Mouse (Mus musculus) erythroblast, embryonic 14.5 days (primary cell): ENCODE data around the gene Thpo. TPM values are rescaled to one million over a fixed set of nuclear protein-coding genes. Genes with fewer than 3 reads are reported as not detected.

ENCODE experiments used
- H3K27me3 ChIP-seq: 2 replicates; pipeline ENCODE4 v1.6.1; 2012; ENCODE audit warnings: inconsistent platforms; ENCODE audit not compliant: control insufficient read depth
- H3K36me3 ChIP-seq: 2 replicates; pipeline ENCODE4 v1.6.1; 2012; ENCODE audit warnings: mild to moderate bottlenecking, inconsistent platforms; ENCODE audit not compliant: control insufficient read depth
- H3K4me1 ChIP-seq: 2 replicates; pipeline ENCODE4 v1.6.1; 2012; ENCODE audit warnings: inconsistent platforms; ENCODE audit not compliant: control insufficient read depth
- H3K4me3 ChIP-seq: replicated peaks from 2 replicates; pipeline ENCODE3; 2012; ENCODE audit warnings: moderate library complexity, mild to moderate bottlenecking, inconsistent platforms
- H3K9me3 ChIP-seq: 2 replicates; pipeline ENCODE4 v1.6.1; 2012; ENCODE audit warnings: low read length, inconsistent platforms, mixed read lengths; ENCODE audit not compliant: control insufficient read depth
- GATA1 ChIP-seq: IDR thresholded peaks from 2 replicates; pipeline ENCODE4 v1.6.1; 2012; ENCODE audit warnings: low read length, inconsistent platforms, mixed read lengths
- TAL1 ChIP-seq: IDR thresholded peaks from 3 replicates; pipeline ENCODE4 v1.6.1; 2012; ENCODE audit warnings: low read length, inconsistent platforms, mixed read lengths
- polyA plus RNA-seq: library from polyadenylated mRNA; stranded (reverse); fragments of >175 nt; gene quantifications from 2 replicates; pipeline ENCODE4 v1.2.3, GENCODE M21; 2012

Thpo gene
- polyA plus RNA-seq, 1 experiment: not detected

DNA sequence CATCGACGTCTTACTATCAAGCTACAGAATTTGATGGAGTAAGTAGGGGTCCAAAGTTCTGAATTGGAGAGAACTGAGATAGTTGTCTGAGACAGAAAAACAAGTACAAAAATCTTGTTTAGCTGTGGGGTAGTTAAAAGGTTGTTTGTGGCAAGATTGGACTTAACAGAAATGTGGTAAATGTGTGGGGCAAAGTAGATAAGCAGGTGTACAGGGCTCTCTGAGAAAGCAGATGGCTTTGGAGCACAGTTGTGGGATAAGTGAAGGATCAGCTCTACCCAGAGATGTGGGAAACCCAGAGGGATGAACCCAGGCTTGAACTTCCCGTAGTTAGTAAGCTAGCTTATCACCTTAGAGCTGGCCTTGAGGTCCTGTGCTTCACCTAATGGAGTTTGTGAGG, 43.5 kb downstream of the Thpo start:
- Histone ChIP-seq H3K4me3 (no peak overlapping the region), H3K36me3 (peaks cover 72% of the 10 kb centered on the region), H3K27me3 (peaks cover 28% of the 10 kb centered on the region), H3K9me3 (no peaks in the 10 kb centered on the region; the same call in 1 of the 2 replicates), H3K4me1 (peaks cover 54% of the 10 kb centered on the region)
- TF ChIP-seq TAL1: no peak
- TF ChIP-seq GATA1: no peak

DNA sequence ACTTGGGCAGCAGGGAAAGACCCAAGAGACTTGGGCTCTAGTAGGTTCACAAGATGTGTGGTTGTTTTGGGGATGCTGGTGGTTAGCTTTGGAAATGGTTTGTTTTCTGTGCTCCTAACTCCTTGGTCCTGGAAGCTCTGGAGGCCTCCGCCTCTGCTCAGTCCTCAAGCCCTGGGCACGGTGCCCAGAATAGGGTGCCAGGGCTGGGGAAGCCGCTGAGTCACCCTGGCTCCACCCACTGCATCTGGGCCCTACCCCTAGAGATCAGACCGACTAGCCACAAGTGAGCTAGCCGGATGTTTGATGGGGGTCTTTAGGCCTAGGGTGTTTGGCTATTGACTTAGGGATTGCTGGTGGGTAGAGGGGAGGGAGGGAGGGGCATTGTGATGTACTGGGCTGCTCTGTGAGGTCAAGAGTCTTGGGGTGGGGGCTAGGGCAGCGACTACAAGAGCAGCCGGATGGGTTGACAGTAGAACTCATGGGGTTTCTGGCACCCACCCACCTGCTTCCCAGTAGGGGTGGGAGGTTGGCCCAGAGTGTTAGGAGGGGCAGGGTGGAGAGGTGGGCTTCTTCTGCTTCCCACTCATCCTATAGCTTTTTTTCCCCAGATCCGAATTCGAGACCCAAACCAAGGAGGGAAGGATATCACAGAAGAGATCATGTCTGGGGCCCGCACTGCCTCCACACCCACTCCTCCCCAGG, 56.2 kb downstream of the Thpo start:
- Histone ChIP-seq H3K4me1 (peaks cover 63% of the 10 kb centered on the region), H3K27me3 (no peaks in the 10 kb centered on the region), H3K4me3 (peak overlapping the region; percentile 3), H3K9me3 (no peaks in the 10 kb centered on the region), H3K36me3 (peaks cover 93% of the 10 kb centered on the region)
- TF ChIP-seq TAL1 (no peak), GATA1 (no peak)

- Histone ChIP-seq H3K4me3 (no peak overlapping the region), H3K36me3 (peaks cover 85% of the 10 kb centered on the region), H3K27me3 (no peaks in the 10 kb centered on the region), H3K4me1 (peaks cover 65% of the 10 kb centered on the region), H3K9me3 (no peaks in the 10 kb centered on the region)
- TF ChIP-seq TAL1 (no peak), GATA1 (no peak)
Observed at GRCm38 (mm10) chr16:20677380-20677779, 56.9 kb downstream of the Thpo start.

GRCm38 (mm10) chr16:20676702-20677101, 57.6 kb downstream of the Thpo start:
- Histone ChIP-seq H3K4me1 (peaks cover 71% of the 10 kb centered on the region), H3K36me3 (peaks cover 79% of the 10 kb centered on the region), H3K27me3 (no peaks in the 10 kb centered on the region), H3K4me3 (no peak overlapping the region), H3K9me3 (no peaks in the 10 kb centered on the region)
- TF ChIP-seq TAL1: no peak
- TF ChIP-seq GATA1: no peak

DNA sequence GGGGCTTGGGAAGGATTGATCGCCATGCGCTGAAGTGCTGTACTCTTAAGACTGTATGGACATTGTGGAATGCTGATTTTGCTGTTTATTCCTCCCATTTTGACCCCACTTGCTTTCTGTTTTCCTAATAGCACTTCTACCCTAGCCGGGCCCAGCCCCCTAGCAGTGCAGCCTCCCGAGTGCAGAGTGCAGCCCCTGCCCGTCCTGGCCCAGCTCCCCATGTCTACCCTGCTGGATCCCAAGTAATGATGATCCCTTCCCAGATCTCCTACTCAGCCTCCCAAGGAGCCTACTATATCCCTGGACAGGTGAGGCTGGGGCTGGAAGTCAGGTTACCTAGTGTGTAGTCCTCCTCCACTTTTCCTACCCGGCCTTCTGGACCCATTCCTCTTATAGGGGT, 59.1 kb downstream of the Thpo start:
- peak overlapping the region; percentile 94 for H3K4me3 ChIP-seq
- no peaks in the 10 kb centered on the region for H3K27me3 ChIP-seq
- no peak for TF ChIP-seq GATA1
- TF ChIP-seq TAL1: no peak
- H3K9me3 ChIP-seq: no peaks in the 10 kb centered on the region
- H3K4me1 ChIP-seq: peaks cover 73% of the 10 kb centered on the region
- peaks cover 64% of the 10 kb centered on the region for H3K36me3 ChIP-seq

Other genes with a start within 250 kb of the Thpo start
- gene Eif2b5, start 235.7 kb downstream of the Thpo start, polyA plus RNA-seq: 0.70 and 0.73 TPM in 2 replicates
- 1.4 TPM in 2 replicates for gene Dvl3, start 217.5 kb downstream of the Thpo start, polyA plus RNA-seq
- 16.9 TPM in 2 replicates for gene Ap2m1, start 199.0 kb downstream of the Thpo start, polyA plus RNA-seq
- gene Abcf3, start 185.9 kb downstream of the Thpo start, polyA plus RNA-seq: 0.73 and 2.6 TPM in 2 replicates
- gene Vwa5b2, start 145.0 kb downstream of the Thpo start, polyA plus RNA-seq: 0.06 and 0.10 TPM in 2 replicates
- 0.24 and 0.43 TPM in 2 replicates for gene Eef1akmt4, start 122.9 kb downstream of the Thpo start, polyA plus RNA-seq
- gene Gm49333, start 122.9 kb downstream of the Thpo start, polyA plus RNA-seq: not detected in 2 replicates
- gene Alg3, start 122.8 kb downstream of the Thpo start, polyA plus RNA-seq: 1.2 and 1.4 TPM in 2 replicates
- gene Camk2n2, start 113.2 kb downstream of the Thpo start, polyA plus RNA-seq: not detected in 2 replicates
- gene Ece2, start 104.7 kb downstream of the Thpo start, polyA plus RNA-seq: not detected in 2 replicates
- gene Psmd2, start 82.9 kb downstream of the Thpo start, polyA plus RNA-seq: 19.6 and 22.4 TPM in 2 replicates
- gene Eif4g1, start 66.2 kb downstream of the Thpo start, polyA plus RNA-seq: 37.6 and 54.8 TPM in 2 replicates
- 0.26 and 0.29 TPM in 2 replicates for gene Fam131a, start 41.3 kb downstream of the Thpo start, polyA plus RNA-seq
- 0.25 TPM in 1 of 2 replicates, not detected in the other for gene Polr2h, start 16.8 kb downstream of the Thpo start, polyA plus RNA-seq
- 1.8 and 3.3 TPM in 2 replicates for gene Clcn2, start 16.8 kb downstream of the Thpo start, polyA plus RNA-seq
- not detected in 2 replicates for gene Chrd, start 1.4 kb downstream of the Thpo start, polyA plus RNA-seq